Mouse (Mus musculus): ENCODE measurements at regions not wholly inside any gene's neighbourhood (a gene's known extent, or its start where the extent isn't known, plus 50 kb on each side); places are given as distances from the start of the nearest gene placed in this dataset.
"Not testable (repeated sequence)": the region's sequence is repeated elsewhere in the genome, so short reads cannot be mapped to it uniquely, and the experiment has no call there.

- DNase-seq = peak; percentile 35 to 63
- intact Hi-C loops (cut with DNase I) = no loop called here
Measured at GRCm38 (mm10) chr16:42440822-42441221, 100.4 kb upstream of the Gap43 start.

GRCm38 (mm10) chr16:42431529-42431928, 91.1 kb upstream of the Gap43 start:
- DNase-seq = no peak
- intact Hi-C loops (cut with DNase I) = no loop called here

DNA sequence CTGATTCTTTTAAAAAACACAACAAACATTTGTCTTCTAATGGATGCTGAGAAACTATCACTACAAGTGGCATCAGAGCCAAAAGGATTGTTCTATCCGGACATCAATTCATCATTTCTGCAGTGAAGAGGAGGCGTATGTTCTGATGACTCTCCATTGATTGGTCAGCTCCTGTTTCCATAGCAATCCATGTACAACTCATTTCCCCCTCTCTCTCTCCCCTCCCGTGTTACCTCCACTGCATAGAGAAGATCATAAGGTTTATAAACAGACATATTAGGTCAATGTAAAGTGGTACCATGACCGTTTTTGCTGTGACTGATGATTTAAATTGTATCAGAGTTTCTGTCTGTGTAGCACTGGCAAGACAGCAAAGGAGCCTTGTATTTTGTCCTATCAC, 76.2 kb upstream of the Gap43 start:
- intact Hi-C loops (cut with DNase I) = no loop called here

DNA sequence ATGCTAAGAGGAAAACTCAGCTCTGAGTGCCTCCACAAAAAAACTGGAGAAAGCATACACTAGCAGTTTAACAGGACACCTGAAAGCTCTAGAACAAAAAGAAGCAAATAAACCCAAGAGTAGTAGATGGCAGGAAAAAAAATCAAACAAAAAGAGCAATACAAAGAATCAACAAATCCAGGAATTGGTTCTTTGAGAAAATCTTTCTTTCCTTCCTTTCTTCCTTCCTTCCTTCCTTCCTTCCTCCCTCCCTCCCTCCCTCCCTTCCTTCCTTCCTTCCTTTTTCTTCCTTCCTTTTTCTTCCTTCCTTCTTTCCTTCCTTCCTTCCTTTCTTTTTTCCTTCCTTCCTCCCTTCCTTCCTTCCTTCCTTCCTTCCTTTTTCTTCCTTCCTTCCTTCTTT, 71.6 kb upstream of the Gap43 start:
- DNase-seq; intact Hi-C loops (cut with DNase I): not testable (repeated sequence)

More for the DNA sequence above, 76.2 kb upstream of the Gap43 start:
- no peak for DNase-seq

DNA sequence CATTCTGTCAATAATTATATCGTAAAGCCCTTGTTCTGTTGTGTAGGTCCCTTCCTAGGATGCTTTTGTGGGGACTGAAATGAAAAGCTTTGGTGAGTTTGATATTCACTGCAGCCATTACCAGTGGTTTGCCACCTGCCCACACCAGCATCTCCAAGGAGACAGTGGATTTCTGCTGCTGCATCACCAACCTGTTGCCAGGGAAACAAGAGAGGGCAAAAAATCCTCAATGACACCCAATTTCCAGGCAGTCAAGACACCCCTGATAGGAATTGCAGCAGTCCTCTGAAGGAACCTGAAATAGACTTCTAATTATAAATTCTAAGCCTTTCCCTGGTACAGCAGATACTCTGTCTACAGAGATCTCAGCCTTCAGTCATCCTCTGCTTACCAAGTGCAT, 56.1 kb upstream of the Gap43 start:
- intact Hi-C loops (cut with DNase I) = no loop called here
- DNase-seq = no peak

Measured in heart, postnatal 14 days (tissue).